Mouse (Mus musculus): Measurements from ENCODE around the gene Foxf1. TPM values are rescaled to one million over a fixed set of nuclear protein-coding genes. Genes with fewer than 3 reads are reported as not detected.

The Foxf1 gene
- total and polyA plus RNA-seq, 3 experiments = not detected

- H3K27me3 ChIP-seq (replicated peaks) = peaks cover 95% of the 10 kb centered on the region
- no peak overlapping the region for H3K9ac ChIP-seq (ENCODE audit: insufficient read depth, low read depth)
- H3K79me2 ChIP-seq (replicated peaks; ENCODE audit: control insufficient read depth, extremely low read depth, insufficient read depth, poor library complexity, severe bottlenecking) = no peaks in the 10 kb centered on the region
- H3K4me1 ChIP-seq (ENCODE audit: control insufficient read depth in 1 of 2, insufficient read depth in 2 of 2) = no peaks in the 10 kb centered on the region
- no peak overlapping the region for H3K27ac ChIP-seq (ENCODE audit: insufficient read depth, low read depth)
- in situ Hi-C loops (cut with MboI; ENCODE audit: low pct_ligation_motif_present, low pct_unique_long_range_greater_than_20kb, low sequenced_read_pairs) (no loop called here), dilution Hi-C loops (cut with MboI; ENCODE audit: extremely low pct_ligation_motif_present, extremely low pct_unique_long_range_greater_than_20kb, low sequenced_read_pairs) (no loop called here)
- no peaks in the 10 kb centered on the region for H3K9me3 ChIP-seq (replicated peaks; ENCODE audit: low read length)
- no peak overlapping the region for H3K4me2 ChIP-seq (ENCODE audit: insufficient read depth, low read depth, poor library complexity, severe bottlenecking)
- TF ChIP-seq CHD1 (IDR thresholded peaks at IDR 0.05; ENCODE audit: low read depth, low read length) (no peak), TCF12 (IDR thresholded peaks at IDR 0.05; ENCODE audit: low read depth, low read length) (no peak), MAX (IDR thresholded peaks at IDR 0.05; ENCODE audit: low read length) (no peak), E2F4 (IDR thresholded peaks at IDR 0.05; ENCODE audit: insufficient replicate concordance, low read depth, low read length) (no peak)
- H3K4me3 ChIP-seq (replicated peaks in 1 of 3; ENCODE audit: low read depth in 2 of 3, low read length in 2 of 3, poor library complexity in 1 of 3) = no peak overlapping the region
- DNase-seq (ENCODE audit: extremely low read depth) = no peak
- no peaks in the 10 kb centered on the region for H3K36me3 ChIP-seq (replicated peaks in 1 of 2; ENCODE audit: control insufficient read depth in 1 of 2, insufficient read depth in 1 of 2, low read length in 1 of 2)
Observed at GRCm38 (mm10) chr8:121073174-121074107, 10.7 kb upstream of the Foxf1 start.

DNA sequence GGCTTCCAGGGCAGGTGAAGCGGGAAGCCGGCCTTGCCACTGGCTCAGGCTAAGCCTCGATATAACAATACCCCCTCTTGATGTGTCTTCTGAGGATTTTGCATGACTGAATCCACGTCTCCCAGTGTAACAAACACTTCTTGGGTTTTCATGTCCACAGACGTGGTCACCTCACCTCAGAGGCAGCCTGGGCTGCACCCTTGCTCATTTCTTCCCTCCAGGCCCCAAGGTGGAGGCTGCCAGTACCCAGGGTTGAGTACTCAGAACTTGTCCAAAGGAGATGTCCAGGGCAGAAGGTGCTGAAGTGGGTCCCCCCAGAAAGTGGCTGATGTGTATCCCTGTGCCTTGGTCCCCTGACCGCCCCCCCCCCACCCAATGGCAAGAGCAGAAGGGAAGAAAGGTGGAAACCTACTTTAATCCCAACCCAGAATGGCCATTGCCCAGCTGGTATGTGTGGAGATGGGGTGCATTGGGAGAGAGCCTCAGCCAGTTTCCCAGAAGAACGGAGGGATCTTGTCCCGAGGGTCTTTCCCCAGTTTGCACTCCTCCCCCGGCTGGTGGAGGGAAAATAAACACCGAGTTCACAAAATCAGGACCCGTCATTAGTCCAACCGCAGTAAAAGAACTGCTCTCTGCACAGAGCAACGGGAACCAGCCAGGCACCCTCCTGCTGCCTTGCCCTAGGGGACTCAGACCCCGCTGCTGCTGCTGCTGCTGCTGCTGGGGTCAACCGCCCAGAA is 9.9 kb upstream of the Foxf1 start:
- H3K27ac ChIP-seq (ENCODE audit: insufficient read depth, low read depth) = no peak overlapping the region
- no peak overlapping the region for H3K9ac ChIP-seq (ENCODE audit: insufficient read depth, low read depth)
- H3K4me2 ChIP-seq (ENCODE audit: insufficient read depth, low read depth, poor library complexity, severe bottlenecking) = no peak overlapping the region
- H3K9me3 ChIP-seq (replicated peaks; ENCODE audit: low read length) = no peaks in the 10 kb centered on the region
- H3K4me3 ChIP-seq (replicated peaks in 1 of 3; ENCODE audit: low read depth in 2 of 3, low read length in 2 of 3, poor library complexity in 1 of 3) = no peak overlapping the region
- dilution Hi-C loops (cut with MboI; ENCODE audit: extremely low pct_ligation_motif_present, extremely low pct_unique_long_range_greater_than_20kb, low sequenced_read_pairs) = no loop called here
- no peak for DNase-seq (ENCODE audit: extremely low read depth)
- no peaks in the 10 kb centered on the region for H3K36me3 ChIP-seq (replicated peaks in 1 of 2; ENCODE audit: control insufficient read depth in 1 of 2, insufficient read depth in 1 of 2, low read length in 1 of 2)
- in situ Hi-C loops (cut with MboI; ENCODE audit: low pct_ligation_motif_present, low pct_unique_long_range_greater_than_20kb, low sequenced_read_pairs) = no loop called here
- H3K4me1 ChIP-seq (ENCODE audit: control insufficient read depth in 1 of 2, insufficient read depth in 2 of 2) = no peaks in the 10 kb centered on the region
- H3K27me3 ChIP-seq (replicated peaks) = peaks cover 95% of the 10 kb centered on the region
- H3K79me2 ChIP-seq (replicated peaks; ENCODE audit: control insufficient read depth, extremely low read depth, insufficient read depth, poor library complexity, severe bottlenecking) = no peaks in the 10 kb centered on the region
- no peak for TF ChIP-seq RAD21 (IDR thresholded peaks at IDR 0.05; ENCODE audit: low read depth, low read length)
- TF ChIP-seq JUND (conservative IDR thresholded peaks at IDR 0.05; ENCODE audit: low read depth, low read length) = no peak
- no peak for TF ChIP-seq USF2 (conservative IDR thresholded peaks at IDR 0.05; ENCODE audit: low read depth, low read length)
- no peak for TF ChIP-seq MAX (IDR thresholded peaks at IDR 0.05; ENCODE audit: low read length)
- no peak for TF ChIP-seq NELFE (IDR thresholded peaks at IDR 0.05; ENCODE audit: low read depth, low read length)
- no peak for TF ChIP-seq JUN (IDR thresholded peaks at IDR 0.05; ENCODE audit: insufficient read depth, low read depth, low read length)
- no peak for TF ChIP-seq MXI1 (IDR thresholded peaks at IDR 0.05; ENCODE audit: low read depth, low read length)
- no peak for TF ChIP-seq BHLHE40 (IDR thresholded peaks at IDR 0.05; ENCODE audit: low read depth, low read length)
- no peak for TF ChIP-seq USF1 (IDR thresholded peaks at IDR 0.05; ENCODE audit: low read depth, low read length)
- TF ChIP-seq KAT2A (IDR thresholded peaks at IDR 0.05; ENCODE audit: insufficient replicate concordance, low read length) = no peak

Data from CH12.LX (cell line).